Mouse (Mus musculus): ENCODE data around the gene St14.

St14 gene

DNA sequence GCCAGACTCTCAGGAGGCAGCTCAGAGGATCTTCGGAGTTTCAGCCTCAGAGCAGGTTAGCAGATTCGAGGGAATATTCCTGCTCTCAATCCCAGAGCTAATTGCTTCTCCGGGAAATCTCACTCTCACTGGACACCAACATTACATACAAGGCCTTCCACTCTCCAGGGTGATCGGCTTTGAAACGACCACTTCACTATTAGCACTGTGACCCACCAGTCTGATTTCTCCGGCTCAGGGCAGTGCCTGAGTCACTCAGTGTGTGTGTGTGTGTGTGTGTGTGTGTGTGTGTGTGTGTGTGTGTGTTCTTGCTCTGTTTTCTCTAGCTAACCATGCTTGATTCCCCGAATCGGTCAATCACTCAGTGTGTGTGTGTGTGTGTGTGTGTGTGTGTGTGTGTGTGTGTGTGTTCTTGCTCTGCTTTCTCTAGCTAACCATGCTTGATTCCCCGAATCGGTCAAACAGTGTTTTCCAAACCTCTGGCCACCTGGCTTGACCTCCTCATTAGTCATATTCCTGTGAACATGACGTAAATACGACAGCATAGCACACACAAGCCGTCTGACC, 9.1 kb downstream of the St14 start:
- no peak for DNase-seq (ENCODE audit: low spot score)

DNA sequence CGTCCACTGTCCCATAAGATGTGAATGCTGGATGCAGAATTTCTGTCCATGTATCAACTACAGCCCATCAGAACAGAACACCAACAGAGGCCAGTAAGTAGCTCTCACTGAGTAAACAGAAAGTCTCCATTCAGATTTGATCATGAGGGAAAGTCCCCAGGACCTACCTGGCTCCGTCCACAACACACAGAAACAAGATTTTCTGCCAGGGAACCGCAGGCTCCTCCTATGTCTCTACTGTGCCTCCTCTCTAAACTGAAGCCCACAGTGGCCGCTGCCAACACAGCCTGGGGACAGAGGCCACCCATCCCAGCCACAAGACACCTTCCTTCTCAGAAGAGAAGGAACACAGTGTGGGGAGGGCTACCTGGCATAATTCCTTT, 11.1 kb downstream of the St14 start:
- DNase-seq (ENCODE audit: low spot score): no peak

DNA sequence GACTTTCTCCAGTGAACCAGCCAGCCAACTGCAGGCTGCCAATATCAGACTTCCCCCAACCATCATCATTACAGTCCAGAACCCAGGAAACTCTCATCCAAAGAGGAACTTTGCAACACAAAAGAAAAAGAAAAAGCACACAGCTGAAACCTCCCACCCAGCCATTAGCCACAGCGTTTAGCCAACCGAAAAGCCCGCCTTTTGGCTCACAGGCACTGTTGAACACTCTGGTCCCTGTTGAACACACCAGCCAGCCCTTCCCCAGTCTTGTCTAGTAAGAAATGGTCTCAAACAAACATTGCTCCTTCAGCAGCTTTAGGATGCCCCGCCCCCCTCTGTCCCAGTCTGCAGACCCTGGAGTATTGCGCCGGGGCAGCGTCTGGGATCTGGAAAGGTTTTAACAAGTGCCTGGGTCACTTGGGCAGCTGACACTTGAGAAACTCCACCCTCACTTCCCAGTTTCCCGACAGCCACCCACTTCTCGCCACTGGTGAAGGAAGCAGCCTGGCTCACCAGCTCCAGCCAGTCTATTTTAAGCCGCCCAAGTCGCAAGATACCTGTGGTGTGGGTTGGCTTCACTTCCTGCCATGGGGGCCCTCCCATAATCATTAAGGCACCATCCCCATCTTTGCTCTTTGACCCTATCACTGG, 11.6 kb downstream of the St14 start:
- DNase-seq (ENCODE audit: low spot score): no peak

DNA sequence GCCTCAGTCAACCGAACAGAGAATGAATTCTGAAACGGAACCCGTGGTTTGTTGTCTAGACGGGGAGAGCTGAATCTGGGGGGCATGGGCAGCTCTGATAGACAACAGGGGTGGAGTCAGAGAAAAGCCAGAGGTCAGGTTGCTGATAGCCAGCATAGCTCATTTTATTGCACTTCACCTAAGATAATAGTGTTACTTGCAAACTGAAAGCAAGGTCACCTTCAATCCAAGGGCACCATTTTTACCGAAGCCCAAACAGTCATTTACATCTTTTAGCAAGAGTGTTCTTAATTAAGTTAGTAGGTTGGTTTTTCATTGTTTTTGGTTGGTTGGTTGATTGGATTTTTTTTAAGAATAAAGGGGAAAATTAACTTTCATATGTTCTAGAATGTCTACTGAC, 12.2 kb downstream of the St14 start:
- no peak for DNase-seq (ENCODE audit: low spot score)

DNA sequence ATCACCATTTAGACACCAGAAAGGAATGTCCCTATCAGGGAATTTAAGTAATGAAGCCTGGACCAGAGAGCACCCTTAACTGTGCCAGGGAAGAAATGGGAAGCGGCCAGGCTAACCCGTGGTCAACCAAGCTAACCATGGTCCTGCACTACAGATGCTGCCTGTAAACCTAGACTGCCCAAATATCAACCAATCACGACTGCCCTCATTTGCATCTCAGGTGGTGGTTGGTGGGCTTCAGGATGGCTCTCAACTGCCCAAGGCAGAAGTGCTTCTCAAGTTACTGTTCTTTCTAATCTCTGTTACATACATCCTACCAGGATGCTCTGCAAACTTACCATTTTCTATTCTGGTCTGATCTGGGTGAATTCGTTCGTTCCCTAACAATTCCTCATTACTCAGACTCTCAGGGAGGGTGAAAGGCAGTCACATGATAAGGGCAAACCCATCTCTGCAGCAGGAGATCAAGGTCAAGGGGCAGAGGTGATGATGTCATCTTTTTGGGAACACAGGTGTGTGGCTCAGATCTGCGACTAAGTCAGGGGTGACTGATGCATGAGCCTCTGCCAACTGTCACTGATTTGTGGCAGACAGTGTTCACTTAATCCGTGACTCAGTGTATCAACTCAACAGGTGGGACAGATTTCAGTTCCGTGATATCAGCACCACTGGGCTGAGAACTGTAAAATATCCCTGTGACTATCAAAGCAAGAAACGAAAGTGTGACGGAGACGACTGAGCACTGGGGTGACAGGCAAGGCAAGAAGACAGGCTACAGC, 12.9 kb downstream of the St14 start:
- DNase-seq (ENCODE audit: low spot score): no peak

DNA sequence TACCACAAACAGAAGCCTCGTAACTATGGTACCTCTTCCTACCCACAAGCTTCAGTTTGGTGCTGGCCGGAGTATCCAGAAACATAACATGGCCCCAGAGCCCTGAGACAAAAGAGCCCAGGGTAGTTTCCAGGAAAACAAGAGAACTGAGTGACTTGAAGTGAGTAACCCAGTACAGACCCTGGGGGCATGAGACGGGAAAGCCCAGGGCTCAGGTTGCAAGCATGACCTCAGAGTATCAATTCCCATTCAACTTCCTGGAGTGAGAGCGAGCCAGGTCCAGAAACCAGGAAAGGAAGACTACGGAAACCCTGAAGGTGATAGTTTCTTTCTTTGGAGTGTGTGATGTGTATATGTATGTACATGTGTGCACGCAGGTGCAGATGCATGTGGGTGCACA, 14.2 kb downstream of the St14 start:
- no peak for DNase-seq (ENCODE audit: low spot score)

DNA sequence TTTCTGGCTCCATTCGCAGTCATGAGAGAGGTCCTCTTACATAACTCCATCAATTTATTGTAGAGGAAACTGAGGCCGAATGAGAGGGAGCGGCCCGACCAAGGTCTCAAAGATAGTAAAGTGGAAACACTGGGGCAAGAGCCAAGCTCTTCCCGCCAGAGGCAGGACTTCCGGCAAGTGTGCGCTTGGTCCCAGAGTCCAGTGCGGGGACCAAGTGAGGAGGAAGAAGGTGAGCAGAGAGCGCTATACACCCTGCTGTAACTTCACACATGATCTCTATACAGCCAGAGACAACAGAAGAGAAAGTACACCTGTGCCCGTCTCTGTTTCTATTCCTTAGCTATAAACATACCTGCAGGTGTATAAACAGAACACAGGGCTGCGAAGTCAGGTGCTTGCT, 14.6 kb downstream of the St14 start:
- DNase-seq (ENCODE audit: low spot score): no peak

DNA sequence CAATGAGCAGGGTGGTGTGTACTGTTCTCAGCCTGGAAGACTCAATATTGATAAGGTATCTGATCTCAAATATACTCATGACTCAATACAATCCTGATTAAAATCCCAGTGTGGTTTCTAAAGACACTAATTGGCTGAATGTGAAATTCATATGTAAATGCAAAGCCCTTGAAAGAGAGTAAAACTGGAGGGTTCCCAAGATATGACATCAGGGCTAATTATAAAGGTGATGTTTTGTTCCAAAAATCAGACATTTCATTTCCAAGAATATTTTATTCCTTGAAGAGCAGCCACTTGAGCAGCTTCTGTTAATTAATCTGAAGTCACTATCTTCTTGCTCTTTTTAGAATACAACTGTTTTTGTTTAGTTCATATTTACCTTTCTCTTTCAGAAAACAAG, 16.1 kb downstream of the St14 start:
- no peak for DNase-seq (ENCODE audit: low spot score)

DNA sequence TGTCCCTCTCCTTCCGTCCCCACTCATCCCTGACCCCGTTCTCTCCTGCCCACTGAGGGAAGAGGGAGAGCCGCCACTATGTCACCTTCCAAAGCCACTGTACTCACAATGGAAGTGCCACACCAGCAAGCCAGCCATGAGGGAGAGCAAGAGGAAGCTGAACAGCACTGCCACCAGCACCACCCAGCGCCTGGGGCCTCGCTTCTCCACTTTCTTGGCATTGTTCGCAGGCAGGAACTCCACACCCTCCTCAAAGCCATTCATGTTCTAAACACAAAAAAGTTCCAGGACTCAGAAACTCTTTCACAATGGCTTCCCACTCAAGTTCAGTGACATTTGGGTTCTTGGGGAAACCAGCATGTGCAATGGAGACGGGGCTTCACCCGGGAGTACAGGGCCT, 23.2 kb downstream of the St14 start:
- DNase-seq (ENCODE audit: low spot score): no peak

DNA sequence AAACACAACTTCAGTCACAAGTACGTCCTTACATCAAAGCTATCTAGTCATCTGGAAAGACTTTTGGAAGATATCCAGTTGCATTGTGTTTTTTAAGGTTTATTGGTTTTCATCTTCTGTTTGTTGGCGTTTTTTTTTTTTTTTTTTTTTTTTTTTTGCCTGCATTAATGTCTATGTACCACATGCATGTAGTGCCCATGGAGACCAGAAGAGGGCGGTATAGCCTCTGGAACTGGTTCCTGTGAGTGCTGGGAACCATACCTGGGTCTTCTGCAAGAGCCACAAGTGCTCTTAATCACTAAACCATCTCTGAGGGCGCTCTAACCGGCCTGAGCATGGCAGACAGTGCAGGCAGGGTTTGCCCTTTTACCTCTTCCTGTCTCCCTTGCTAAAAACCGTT, 33.5 kb downstream of the St14 start:
- peak; percentile 6 for DNase-seq (ENCODE audit: low spot score)

DNA sequence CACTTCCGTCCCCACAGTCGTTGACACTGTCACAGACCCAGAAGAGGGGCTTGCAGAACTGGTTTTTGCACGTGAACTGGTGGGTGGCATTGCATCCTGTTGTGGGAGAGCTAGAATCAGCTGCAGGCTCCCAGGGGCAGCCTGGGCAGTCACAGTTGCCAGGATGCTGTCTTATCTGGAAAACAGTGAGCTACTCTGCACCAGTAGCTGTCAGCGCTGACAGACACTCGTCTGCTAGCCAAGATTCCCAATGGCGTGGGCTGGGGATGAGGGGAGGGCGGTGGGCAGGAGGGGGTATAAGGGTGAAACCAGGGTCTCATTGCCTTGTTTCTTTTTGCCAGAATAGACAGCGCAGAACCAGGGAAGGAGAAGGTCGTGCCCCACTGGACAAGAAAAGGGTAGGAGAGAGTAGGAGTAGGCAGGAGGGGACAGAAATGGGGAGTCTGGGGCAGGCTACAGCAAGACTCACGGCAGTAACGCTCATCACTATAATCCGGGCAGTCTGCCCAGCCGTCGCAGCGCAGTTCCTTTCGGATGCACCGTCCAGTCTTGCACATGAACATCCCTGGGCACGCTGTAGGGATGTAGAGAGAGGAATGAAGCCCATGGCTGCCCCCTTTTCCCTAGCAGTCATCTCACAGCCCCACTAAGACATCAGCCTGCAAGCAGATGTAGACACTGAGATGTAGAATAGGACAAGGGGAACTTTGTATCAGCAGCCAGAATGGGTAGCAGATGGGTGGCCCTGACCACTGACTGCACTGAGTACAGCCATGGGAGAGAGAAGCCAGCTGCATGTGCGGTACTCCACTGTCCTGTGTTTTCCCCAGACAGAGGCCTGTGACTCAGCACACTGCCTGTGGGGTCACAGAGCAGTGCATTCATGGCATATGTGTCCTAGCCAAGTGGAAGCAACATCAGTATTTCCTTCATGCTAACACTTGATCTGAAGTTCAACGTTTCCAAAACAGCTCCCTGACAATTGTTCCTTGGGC, 34.3 kb downstream of the St14 start:
- no peak for DNase-seq (ENCODE audit: low spot score)

DNA sequence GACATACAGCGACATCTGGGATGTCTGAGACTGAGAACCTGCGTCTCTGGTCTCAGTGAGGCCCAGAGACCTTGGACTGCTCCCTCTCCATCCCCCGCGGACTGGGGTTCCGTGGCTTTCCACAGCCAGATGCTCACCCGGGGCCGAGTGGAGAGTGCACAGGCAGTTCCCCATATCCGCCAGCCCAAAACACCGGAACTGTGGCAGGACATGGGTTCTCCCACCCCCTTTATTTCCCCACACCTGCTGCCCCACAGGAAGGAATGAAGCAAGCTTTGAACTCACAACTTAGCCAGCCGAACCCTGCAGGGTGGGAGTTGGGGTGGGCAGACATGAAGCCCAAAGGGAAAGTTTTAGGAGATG, 38.8 kb downstream of the St14 start:
- no peak for DNase-seq (ENCODE audit: low spot score)

DNA sequence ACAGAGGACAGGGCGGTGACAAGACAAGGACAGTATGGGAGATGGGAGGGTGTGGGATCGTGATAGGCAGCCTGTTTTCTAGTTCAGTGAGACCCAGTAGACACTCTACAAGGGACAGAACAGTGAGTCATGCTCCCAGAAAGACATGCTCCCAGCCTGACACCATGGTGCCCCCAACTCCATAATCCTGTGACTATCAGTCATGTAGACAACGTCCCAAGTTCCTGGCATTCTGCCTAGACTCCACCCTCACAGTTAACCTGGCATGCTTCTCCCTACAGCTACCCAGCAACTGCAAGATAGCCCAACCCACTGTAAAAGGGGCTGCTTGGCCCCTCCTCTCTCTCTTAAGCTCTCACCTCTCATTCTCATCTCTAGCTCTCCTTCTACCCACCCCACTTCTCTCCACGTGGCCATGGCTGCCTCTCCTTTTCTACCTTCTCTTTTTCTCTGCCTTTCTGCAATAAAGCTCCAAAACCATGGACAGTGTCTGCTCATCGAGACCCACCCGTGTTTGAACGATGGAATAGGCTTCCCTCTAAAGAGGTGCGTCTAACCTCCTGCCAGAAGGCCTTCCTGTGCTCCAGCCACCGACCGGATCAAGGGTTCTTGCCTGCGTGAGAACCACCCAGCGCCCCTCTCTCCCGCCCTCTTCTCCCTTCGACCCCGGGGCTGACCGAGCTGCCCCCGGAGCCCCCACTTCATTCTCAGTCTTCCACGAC, 39.4 kb downstream of the St14 start:
- no peak for DNase-seq (ENCODE audit: low spot score)

DNA sequence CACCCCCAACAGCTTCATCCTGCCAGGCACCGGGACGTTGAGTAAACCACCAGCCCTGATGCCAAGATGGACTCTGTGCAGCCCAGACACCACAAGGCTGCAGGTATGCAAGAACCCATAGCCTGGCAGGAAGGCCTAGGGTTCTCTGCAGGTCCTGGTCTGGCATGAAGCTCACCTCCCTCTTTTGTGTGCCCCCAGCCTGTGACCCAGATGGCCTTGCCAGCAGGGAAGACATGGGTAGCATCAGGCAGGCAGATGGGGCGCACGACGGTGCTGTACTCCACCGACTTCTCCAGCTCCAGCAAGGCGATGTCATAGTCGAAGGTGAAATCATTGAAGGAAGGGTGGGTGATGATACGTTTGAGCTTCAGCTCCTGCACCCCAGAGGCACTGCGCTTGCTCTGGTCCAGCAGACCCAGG, 40.5 kb downstream of the St14 start:
- no peak for DNase-seq (ENCODE audit: low spot score)

DNA sequence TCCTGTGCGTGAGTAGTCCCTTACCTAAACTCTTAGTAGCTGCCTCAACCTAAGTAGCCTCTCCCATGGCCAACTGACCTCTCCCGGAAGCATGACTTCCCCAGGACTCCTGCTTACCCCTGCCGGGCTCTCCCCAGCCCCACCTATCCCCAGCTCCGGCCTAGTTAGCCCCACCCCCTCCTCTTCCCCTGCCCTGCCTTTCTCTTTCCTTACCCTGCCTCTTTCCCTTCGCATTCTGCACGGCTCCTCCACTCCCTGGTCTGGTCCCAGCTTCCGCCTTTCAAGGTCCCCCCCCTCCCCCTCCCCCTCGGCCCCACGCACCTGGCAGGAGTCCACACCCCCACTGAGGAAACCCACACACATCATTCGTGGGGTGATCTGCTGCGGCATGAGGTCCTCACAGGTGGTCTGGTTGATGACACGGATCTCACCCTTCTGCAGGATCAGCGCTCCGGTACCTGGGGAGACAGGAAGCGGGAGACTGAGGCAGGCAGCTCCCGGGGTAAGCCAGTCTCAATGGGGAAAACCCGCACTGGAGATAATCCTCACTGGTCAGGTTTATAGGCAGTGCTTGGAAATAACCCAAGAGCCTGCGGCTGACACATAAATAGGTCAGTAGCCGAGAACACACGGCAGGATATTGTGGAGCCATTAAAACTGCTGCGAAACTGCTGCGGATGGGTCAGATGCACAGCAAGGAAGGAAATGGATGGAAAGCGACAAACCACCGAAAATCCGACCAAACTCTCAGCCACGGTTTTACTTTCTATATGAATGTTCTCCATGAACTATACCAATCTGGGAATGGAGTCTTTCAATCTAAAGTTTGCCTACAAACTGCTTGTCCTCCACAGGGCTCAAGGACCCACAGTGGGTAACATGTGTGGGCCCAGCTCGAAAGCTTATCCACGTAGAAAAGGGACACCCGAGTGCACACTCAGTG, 41.3 kb downstream of the St14 start:
- DNase-seq (ENCODE audit: low spot score): no peak

DNA sequence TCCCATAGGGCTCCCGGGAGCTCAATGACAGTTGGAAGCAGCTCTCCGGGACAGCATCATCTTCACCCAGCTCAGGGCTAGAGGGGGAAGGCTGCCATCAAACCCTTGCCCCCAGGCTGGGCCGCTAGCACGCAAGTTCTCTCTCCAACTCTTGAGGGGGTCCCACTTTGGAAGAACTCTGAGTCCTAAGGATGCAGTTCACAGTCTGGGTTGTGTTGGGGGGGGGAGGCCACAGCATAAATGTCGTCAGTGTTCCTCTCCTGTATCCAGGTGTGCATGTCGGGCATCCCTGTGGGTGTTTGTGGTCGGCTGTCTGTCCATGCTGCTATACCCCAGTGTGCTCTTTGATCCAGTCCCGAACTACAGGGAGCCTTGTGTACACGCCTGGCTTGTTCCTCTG, 42.1 kb downstream of the St14 start:
- no peak for DNase-seq (ENCODE audit: low spot score)

DNA sequence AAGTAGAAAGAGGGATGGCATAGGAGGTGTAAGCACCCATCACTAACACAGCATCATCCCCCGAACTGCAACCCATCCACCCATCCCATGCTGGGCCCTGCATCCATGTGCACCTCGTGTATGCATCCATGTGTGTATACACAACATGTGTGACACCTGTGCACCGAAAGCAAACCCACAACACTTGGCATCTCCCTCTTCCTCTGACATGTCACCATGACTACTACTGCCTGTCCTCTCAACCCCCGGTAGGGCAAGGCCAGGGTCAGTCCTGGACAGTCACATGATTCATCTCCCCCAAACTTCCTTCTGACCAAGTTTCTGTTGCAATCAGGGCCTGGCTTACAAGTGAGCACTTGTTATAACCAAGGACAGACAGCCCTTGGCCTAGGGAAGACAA, 42.8 kb downstream of the St14 start:
- no peak for DNase-seq (ENCODE audit: low spot score)

DNA sequence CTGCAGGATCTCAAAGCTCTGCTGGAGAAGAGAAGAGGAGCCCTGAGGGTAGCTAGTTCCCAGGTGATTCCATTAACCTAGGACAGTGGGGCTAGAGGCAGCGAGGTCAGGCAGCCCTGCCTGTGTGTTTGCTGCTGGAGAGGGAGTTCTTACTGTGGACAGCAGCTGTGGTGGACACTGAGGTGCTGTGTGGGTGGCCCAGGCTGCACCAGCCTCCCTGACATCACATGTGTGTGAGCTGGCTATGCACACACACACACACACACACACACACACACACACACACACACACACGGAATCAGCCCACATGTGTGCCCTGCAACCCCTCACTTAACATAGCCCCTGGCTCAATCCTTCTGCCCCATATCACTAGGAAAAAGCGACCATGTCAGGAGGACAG, 43.5 kb downstream of the St14 start:
- no peak for DNase-seq (ENCODE audit: low spot score)

DNA sequence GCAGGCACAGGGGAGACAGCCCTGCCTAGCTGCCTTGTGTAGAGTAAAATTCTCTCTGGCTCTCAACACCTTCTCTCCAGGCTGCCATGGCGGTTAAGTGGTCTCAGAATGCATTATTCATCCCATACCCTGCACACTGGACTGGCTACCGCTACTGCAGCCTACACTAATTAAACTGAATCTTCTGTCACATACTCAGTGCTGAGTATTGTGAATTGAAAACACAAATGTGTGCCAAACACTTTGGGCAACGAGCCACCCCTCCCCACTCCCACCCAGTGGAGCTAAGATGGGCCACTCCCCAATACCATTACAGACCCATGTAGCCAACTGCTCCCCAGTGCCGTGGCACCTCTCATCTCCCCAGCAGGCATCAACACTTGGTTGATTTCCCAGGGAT, 44.2 kb downstream of the St14 start:
- DNase-seq (ENCODE audit: low spot score): no peak

DNA sequence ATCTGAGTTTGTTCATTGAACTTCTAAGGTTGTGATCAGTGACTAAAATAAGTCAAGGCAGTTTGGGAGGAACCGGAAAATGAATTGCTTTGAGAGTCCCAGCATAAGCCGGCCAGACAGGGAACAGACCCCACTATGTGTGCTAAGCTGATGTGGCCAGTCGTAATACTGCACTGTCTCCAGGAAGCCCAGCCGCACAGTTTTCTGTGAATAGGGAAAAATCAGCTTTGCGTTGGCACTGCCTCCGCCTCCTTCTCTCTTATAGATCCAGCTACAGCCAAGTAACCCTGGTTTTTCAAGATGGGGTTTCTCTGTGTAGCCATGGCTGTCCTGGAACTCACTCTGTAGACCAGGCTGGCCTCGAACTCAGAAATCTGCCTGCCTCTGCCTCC, 44.9 kb downstream of the St14 start:
- no peak for DNase-seq (ENCODE audit: low spot score)
